Mouse (Mus musculus) E14TG2a.4 (cell line): ENCODE measurements around the gene Calm4.

Experiments
- H3K27me3 ChIP-seq: 2 replicates; pipeline ENCODE4 v1.6.1; 2014; ENCODE audit warnings: low read length, control low read depth; ENCODE audit not compliant: insufficient read depth
- H3K36me3 ChIP-seq: 2 replicates; pipeline ENCODE4 v1.6.1; 2014; ENCODE audit warnings: low read length, control low read depth; ENCODE audit not compliant: insufficient read depth
- H3K4me1 ChIP-seq: replicated peaks from 2 replicates; pipeline ENCODE4 v1.6.1; 2014; ENCODE audit warnings: low read depth, low read length, control low read depth
- H3K4me3 ChIP-seq: replicated peaks from 2 replicates; pipeline ENCODE4 v1.5.1; 2014; ENCODE audit warnings: mild to moderate bottlenecking, low read length
- H3K9me3 ChIP-seq: 2 replicates; pipeline ENCODE4 v1.6.1; 2014; ENCODE audit warnings: low read length, control low read depth
- CTCF ChIP-seq: conservative IDR thresholded peaks from 2 replicates; pipeline ENCODE4 v1.5.1; 2014; ENCODE audit warnings: low read length
- NANOG ChIP-seq: IDR thresholded peaks from 2 replicates; pipeline ENCODE4 v1.6.1; 2014; ENCODE audit warnings: borderline replicate concordance, low read length, mixed read lengths
- POU5F1 ChIP-seq: IDR thresholded peaks from 2 replicates; pipeline ENCODE4 v1.6.1; 2014; ENCODE audit warnings: low read length, borderline replicate concordance

Gene Calm4

DNA sequence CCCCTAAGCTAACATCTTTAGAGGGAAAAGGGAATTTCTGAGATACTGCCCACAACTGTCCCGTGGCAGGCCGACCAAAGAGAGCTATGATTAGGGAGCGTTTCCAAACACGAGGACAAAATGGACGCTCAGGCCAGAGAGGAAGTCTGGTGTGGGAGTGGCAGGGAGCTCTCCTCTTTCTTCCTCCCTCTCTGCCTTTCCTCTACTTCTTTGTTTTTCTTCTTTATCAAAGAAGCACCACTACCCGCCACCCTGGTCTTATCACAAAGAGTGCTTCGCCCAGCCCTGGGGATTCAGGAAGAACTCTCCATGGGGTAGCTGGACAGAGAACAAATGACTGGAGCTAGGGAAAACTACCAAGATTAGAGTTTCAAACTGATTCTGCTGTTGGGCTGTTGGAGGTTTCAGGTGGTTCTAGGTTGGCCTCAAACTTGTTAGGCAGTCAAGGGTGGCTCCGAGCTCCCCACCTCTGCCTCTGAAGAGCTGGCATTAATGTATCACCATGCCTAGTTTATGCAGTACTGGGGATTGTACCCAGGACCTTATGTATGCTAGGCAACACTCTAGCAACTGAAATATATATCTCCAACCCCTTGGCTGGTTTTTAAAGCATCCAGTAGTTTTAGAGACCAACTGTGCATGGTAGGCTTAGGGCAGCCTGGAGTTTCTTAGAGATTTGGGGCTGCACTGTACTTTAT lies 28.9 kb downstream of the Calm4 start:
- Histone ChIP-seq H3K4me1 (peaks cover 25% of the 10 kb centered on the region), H3K9me3 (peaks cover 7% of the 10 kb centered on the region; the same call in 1 of the 2 replicates), H3K4me3 (no peak overlapping the region), H3K27me3 (peaks cover 11% of the 10 kb centered on the region), H3K36me3 (no peaks in the 10 kb centered on the region)
- TF ChIP-seq CTCF = no peak
- no peak for TF ChIP-seq NANOG
- TF ChIP-seq POU5F1 = no peak

DNA sequence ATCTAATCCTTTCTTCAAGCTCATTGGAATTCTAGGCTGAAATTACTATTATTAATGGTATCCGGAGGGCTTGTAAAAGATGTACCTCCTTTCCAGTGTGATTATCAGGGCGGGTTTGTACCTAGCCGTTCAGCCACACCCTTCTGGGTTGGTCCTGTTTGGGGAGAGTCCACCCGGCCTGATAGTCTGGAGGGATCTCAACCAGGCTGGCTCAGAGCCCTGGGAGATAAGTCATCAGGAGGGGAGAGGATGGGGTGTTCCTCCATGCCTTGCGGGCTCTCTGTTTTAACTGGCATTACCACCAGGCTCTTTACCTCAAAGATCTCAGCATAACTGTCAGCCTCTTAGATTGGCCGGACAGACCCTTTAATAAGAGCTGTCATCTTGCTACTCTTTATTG lies 29.6 kb downstream of the Calm4 start:
- H3K27me3 ChIP-seq = peaks cover 11% of the 10 kb centered on the region
- H3K36me3 ChIP-seq = no peaks in the 10 kb centered on the region
- H3K4me1 ChIP-seq = peaks cover 25% of the 10 kb centered on the region
- peaks cover 7% of the 10 kb centered on the region; the same call in 1 of the 2 replicates for H3K9me3 ChIP-seq
- TF ChIP-seq POU5F1 (no peak), NANOG (no peak), CTCF (no peak)
- H3K4me3 ChIP-seq = no peak overlapping the region

GRCm38 (mm10) chr13:3869901-3870300 lies 32.3 kb downstream of the Calm4 start:
- TF ChIP-seq CTCF (no peak), NANOG (no peak), POU5F1 (no peak)
- H3K4me3 ChIP-seq = no peak overlapping the region
- peaks cover 6% of the 10 kb centered on the region for H3K27me3 ChIP-seq
- H3K9me3 ChIP-seq = peaks cover 7% of the 10 kb centered on the region; the same call in 1 of the 2 replicates
- H3K4me1 ChIP-seq = peaks cover 12% of the 10 kb centered on the region
- H3K36me3 ChIP-seq = no peaks in the 10 kb centered on the region

- Histone ChIP-seq H3K27me3 (no peaks in the 10 kb centered on the region; the same call in 1 of the 2 replicates), H3K9me3 (no peaks in the 10 kb centered on the region), H3K4me1 (0 out of 2 replicates have a peak, but pooled peaks cover 3% of the 10 kb centered on the region), H3K4me3 (no peak overlapping the region), H3K36me3 (no peaks in the 10 kb centered on the region)
- TF ChIP-seq NANOG (no peak), CTCF (no peak), POU5F1 (no peak)
Measured at GRCm38 (mm10) chr13:3872832-3873231, 35.3 kb downstream of the Calm4 start.

DNA sequence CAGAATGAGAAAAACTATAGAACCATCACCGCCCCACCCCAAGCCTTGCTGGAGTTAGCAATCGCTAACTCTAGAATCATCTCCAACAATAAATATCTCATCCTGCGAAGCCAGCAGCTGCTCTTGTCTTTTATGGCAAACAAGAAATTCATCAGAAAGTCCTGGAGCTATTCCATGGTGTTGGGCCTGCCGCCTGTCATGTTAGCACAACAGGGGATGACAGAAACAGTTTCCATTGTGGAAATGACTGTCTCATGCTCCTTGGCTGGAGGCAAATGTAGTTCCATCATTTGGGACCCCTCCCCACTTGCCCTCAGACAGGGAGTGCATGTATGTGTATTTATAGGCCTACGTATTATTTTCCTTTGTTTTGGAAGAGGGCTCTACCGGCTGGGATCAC lies 38.9 kb downstream of the Calm4 start:
- Histone ChIP-seq H3K36me3 (peaks cover 9% of the 10 kb centered on the region), H3K4me1 (peaks cover 13% of the 10 kb centered on the region; the same call in 1 of the 2 replicates)
- TF ChIP-seq POU5F1 = no peak
- TF ChIP-seq CTCF = no peak
- TF ChIP-seq NANOG = no peak

DNA sequence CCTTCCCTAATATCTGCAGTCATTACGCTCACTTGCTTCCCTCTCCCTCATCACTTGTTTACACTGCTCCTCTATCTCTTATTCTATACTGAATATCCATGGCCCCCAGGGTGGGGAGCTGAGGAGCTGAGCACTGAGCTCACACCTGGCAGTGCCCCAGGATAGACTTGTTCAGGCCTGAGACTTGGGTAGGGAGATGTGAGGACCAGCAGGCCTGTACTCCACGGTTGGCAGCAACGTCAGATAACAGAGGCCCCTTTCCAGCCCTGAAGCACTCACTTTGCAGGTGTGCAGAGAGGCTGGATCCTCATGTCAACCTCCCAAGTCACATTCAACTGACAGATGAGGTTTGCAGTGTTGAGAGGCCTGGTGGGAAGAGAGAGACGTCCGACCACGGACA lies 39.6 kb downstream of the Calm4 start:
- H3K4me3 ChIP-seq = no peak overlapping the region
- H3K27me3 ChIP-seq = no peaks in the 10 kb centered on the region; the same call in 1 of the 2 replicates
- TF ChIP-seq NANOG (no peak), POU5F1 (no peak), CTCF (no peak)
- peaks cover 17% of the 10 kb centered on the region for H3K36me3 ChIP-seq
- peaks cover 13% of the 10 kb centered on the region; the same call in 1 of the 2 replicates for H3K4me1 ChIP-seq
- H3K9me3 ChIP-seq = no peaks in the 10 kb centered on the region

More for the DNA sequence above, 38.9 kb downstream of the Calm4 start:
- H3K4me3 ChIP-seq = no peak overlapping the region
- H3K9me3 ChIP-seq = no peaks in the 10 kb centered on the region
- no peaks in the 10 kb centered on the region; the same call in 1 of the 2 replicates for H3K27me3 ChIP-seq

- TF ChIP-seq CTCF (no peak), NANOG (no peak), POU5F1 (no peak)
- peaks cover 13% of the 10 kb centered on the region; the same call in 1 of the 2 replicates for H3K4me1 ChIP-seq
- H3K27me3 ChIP-seq = no peaks in the 10 kb centered on the region; the same call in 1 of the 2 replicates
- H3K36me3 ChIP-seq = peaks cover 18% of the 10 kb centered on the region
- H3K4me3 ChIP-seq = no peak overlapping the region
- H3K9me3 ChIP-seq = no peaks in the 10 kb centered on the region
Measured at GRCm38 (mm10) chr13:3877679-3878220, 40.2 kb downstream of the Calm4 start.

DNA sequence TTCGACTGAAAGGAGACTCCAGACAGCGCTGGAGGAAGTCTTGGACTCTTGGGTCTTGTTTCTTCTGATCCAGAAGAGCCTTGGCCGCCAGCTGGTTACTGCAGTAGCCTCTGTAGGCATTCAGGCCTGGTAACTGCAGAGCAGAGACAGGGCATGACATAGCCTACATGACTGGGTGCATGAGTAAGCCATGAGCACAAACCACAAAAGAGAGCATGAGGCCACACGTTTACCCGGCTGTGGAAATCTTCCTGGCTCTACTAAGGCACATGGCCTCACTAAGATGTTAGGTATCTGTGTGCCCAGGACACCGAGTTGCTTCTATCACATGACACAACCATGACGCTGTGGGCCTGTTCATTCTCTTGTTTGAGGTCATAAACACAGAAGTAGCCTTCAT lies 49.1 kb downstream of the Calm4 start:
- no peaks in the 10 kb centered on the region for H3K9me3 ChIP-seq
- H3K4me1 ChIP-seq = peaks cover 4% of the 10 kb centered on the region
- H3K27me3 ChIP-seq = no peaks in the 10 kb centered on the region

More for the DNA sequence above, 49.1 kb downstream of the Calm4 start:
- Histone ChIP-seq H3K4me3 (no peak overlapping the region), H3K36me3 (peaks cover 80% of the 10 kb centered on the region)
- TF ChIP-seq CTCF (no peak), NANOG (no peak), POU5F1 (no peak)
